Mouse (Mus musculus) inflammation-experienced regulatory T-cells, adult 6 months (primary cell): Measurements from ENCODE around the gene Gm36210. TPM values are rescaled to one million over a fixed set of nuclear protein-coding genes. Genes with fewer than 3 reads are reported as not detected.
A peak's percentile ranks its signal among the peaks of the same experiment; 100 is the strongest.

Experiments
- ATAC-seq: one replicate; pipeline ENCODE4 v1.8.0; 2017
- polyA plus RNA-seq, 3 experiments: library from polyadenylated mRNA; unstranded; fragments of 100-300 nt; shearing (Covaris generic); gene quantifications; one replicate each; pipeline ENCODE4 v1.2.1; 2017

Gene Gm36210
- polyA plus RNA-seq = not detected

DNA sequence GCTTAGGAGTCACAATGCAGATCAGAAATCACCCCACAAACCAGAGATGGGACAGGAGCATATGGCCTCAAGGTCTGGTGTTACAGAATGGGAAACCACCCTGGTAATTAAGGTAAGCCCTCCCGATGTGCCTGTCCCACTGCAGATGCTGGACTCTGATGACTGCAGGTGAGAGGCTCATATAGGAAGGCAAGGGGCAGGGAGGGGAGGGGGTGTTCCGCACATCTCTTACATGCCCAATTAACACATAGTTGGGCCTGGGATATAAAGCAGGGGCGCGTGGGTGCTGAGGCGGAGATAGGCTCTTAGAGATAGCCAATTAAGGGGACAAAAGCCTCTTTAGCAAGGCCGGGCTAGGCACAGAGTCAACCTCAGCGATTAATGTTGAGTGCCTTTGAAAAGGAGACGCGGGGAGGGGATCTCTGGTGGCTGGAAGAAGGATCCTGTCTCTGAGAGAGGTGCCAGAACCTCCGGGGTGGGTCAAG, at the start of gene Gm36210:
Gene Gm36210 (minus strand): TSS at position 51 of the 485 bp plus-strand sequence.
- ATAC-seq = no peak

- ATAC-seq = no peak
These were observed 47.6 kb upstream of the Gm36210 start for GRCm38 (mm10) chr7:4953815-4954445.

DNA sequence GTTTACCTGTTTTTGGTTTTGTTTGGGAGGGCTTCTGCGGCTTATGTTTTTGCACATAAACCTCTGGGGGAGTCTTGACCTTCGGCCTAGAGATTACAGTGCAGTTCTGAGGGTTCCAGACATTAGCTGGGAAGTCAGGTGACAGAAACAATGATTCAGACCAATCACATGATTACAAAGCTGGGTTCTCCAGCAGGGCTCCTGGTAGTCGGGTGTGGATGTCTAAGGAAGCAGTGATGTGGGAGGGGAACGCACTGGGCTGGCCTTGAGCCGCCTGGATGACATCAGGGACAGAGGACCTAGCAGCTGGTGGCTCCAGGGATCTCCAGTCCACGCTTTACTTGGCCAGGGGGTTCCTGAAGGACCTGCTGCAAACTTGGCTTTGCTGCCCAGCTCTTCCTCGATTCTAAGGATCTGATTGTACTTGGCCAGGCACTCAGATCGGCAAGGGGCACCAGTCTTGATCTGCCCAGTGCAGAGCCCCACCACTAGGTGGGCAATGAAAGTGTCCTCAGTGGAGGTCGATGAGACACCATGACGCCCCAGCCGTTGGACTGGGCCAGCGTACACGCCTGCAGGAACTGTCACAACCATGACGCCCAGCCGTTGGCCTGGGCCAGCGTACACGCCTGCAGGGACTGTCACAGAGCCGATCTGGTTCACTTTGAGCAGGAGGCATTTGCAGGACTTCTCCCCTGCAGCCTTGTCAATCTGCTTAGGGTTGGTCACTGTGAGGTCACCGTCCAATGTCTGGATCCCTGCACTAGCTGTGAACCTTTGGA, 44.4 kb upstream of the Gm36210 start:
- ATAC-seq = no peak

DNA sequence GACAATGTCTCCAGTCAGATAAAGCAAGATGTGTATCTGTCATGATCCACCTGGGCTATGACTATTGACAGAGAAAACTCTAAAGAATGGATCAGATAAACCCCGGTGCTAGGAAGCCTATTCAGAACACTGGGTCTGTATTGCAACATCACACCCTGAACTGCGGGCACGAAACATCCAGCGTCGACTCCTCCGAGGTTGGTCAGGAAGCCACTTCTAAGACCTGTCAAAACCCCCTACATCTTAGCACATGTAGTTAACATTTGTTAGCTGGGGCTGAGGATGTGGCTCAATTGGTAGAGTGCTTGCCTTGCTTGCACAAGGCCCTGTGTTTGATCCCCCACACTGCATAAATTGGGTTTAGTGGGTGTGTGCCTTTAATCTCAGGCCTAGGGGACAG, 42.1 kb upstream of the Gm36210 start:
- ATAC-seq = peak; percentile 80

DNA sequence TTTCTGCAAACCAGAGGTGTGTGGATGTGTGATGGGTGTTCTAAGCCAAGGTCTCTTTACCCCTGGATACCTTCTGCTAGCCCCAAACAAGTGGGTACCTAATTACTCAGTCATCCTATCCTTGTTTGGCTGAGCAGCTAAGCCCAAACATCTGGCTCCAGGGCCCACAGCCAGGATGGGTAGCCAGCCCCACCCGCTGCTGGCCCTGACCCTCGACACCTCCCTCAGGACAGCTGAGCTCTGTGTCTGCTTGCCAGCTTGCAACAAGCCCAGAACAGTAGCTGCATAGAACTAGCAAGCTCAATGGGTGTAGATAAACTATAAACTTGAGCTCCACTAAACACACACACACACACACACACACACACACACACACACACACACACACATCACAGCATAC, 41.5 kb upstream of the Gm36210 start:
- no peak for ATAC-seq

GRCm38 (mm10) chr7:4943223-4943815, 37.0 kb upstream of the Gm36210 start:
- ATAC-seq = peak; percentile 93

GRCm38 (mm10) chr7:4942673-4943072, 36.4 kb upstream of the Gm36210 start:
- no peak for ATAC-seq

GRCm38 (mm10) chr7:4940068-4940479, 33.8 kb upstream of the Gm36210 start:
- peak; percentile 57 for ATAC-seq

- peak; percentile 23 for ATAC-seq
These were observed 32.1 kb upstream of the Gm36210 start for GRCm38 (mm10) chr7:4938456-4938855.

DNA sequence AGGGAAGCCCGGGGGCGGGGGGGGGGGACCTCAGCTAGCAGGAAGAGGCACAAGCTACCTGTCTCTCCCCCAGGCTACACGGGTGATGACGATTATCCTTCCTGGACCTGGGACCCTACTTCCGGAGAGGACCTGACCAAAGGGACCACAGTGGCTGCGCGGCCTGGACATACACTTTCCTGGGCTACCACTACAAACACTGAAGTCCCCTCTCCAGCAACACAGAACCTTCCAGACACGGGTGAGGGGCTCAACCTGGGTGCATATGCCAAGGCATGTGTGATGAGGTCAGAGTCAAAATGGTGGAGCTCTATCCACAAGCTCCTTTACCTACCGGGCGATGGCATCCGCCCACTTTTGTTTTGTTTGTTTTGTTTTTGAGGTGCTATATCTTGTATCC, 31.1 kb upstream of the Gm36210 start:
- no peak for ATAC-seq

DNA sequence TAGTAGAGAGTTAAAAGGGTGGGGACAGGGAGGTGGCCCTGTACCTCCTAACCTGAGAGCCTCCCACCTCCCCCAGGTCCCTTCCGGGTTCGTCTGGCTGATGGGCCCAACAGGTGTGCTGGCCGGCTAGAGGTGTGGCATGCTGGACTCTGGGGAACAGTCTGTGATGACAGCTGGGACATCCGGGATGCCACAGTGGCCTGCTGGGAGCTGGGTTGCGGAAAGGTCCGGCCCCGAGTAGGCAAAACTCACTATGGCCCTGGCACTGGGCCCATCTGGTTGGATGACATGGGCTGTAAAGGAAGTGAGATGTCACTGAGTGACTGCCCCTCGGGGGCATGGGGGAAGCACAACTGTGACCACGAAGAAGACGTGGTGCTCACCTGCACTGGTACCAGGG, 30.5 kb upstream of the Gm36210 start:
- ATAC-seq = no peak

GRCm38 (mm10) chr7:4934160-4934914, 28.0 kb upstream of the Gm36210 start:
- ATAC-seq = no peak

GRCm38 (mm10) chr7:4933103-4933502, 26.8 kb upstream of the Gm36210 start:
- ATAC-seq = no peak

DNA sequence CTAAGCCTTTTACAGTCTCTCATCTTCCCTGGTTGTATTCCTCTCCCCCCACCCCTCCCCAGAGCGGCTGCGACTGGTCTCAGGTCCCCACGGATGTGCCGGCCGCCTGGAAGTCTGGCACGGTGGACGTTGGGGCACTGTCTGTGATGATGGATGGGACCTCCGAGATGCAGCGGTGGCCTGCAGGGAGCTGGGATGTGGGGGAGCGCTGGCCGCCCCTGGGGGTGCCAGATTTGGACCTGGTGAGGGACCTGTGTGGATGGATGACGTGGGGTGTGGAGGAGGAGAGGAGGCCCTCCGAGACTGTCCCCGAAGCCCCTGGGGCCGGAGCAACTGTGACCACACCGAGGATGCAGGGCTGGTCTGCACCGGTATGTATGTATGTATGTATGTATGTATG, 22.0 kb upstream of the Gm36210 start:
- ATAC-seq = no peak

DNA sequence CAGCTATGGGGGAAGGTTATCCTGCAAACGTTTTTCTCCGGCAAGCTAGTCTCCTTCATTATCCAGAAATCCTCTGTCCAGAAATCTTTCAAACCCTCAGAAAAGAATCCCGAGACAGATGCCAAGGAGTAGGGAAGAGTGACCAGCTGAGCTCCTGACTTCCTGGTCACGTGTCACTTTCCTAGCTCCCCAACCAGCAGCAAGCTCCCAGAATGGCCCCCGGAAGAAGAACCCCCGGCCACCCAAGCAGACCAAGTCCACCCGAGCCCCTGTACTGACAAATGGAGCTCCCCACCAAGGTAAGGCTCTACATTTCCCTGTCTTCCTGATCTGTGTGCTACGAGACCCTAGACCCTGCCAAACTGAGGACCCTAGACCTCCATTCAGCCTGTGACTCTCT, 21.4 kb upstream of the Gm36210 start:
- no peak for ATAC-seq

DNA sequence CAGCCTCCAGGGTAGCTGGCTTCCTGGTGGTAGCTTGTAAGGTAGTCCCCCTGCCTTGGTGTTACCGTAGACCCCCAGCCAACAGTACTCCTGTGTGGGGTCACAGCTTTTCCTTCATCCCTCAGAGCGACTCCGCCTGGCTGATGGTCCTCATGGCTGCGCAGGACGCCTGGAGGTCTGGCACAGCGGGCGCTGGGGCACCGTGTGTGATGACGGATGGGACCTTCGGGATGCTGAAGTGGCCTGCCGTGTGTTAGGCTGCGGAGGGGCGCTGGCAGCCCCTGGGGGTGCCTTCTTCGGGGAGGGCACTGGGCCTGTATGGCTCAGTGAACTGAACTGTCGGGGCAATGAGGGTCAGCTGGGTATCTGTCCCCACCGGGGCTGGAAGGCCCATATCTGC, 20.5 kb upstream of the Gm36210 start:
- no peak for ATAC-seq

- ATAC-seq = no peak
These were observed 19.4 kb upstream of the Gm36210 start, which contains the start of gene Ssc5d for GRCm38 (mm10) chr7:4925441-4926381. Gene Ssc5d (plus strand): TSS chr7:4925785.

GRCm38 (mm10) chr7:4924891-4925301, 18.6 kb upstream of the Gm36210 start:
- no peak for ATAC-seq

DNA sequence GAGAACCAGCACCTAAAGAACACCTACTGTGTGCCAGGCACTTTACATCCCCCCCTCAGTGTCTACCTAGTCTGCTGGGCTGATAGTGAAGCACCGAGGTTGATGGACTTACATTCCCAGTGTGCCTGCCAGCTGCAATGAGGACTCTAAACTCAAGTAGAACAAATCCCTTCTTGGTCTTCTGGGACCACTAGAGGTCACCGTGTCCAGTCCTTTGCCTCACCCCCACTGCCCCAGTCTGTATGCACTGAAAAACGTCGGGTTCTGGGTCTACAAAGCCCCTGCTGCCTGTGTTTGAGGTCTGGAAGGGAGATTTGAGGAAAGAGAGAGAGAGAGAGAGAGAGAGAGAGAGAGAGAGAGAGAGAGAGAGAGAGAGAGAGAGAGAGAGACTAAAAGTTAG, 18.2 kb upstream of the Gm36210 start:
- no peak for ATAC-seq

DNA sequence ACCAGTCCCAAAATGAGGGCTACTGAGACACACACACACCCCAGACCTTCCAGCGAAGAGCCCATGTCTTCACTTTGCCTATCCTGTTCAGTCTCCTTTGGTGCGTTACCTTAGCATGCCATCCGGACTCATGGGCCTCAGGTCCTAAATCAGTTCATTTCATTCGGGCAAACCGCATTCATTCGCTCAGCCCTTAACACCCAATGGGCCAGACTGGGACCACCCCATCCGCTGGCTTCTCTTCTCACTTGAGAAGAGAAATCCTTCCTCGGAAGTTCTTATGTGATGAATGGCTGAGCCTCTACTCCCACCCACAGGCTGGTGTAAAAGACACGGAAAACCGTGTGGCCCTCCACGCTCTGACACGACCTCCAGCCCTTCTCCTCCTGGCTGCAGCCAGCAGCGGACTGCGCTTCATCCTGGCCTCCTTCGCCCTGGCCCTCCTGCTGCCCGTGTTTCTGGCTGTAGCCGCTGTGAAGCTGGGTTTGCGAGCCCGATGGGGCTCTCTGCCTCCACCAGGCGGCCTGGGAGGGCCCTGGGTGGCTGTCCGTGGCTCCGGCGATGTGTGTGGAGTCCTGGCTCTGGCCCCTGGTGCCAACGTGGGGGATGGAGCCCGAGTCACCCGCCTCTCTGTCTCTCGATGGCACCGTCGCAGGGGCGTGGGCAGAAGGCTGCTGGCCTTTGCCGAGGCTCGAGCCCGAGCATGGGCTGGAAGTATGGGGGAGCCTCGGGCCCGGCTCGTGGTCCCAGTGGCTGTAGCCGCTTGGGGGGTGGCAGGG, 17.5 kb upstream of the Gm36210 start:
- peak; percentile 7 for ATAC-seq
